Mouse (Mus musculus): ENCODE measurements around the gene Ntm. TPM values are rescaled to one million over a fixed set of nuclear protein-coding genes. Genes with fewer than 3 reads are reported as not detected.

Ntm gene
- total RNA-seq, 2 experiments from 2014 or later, result 136 to 166 TPM

GRCm38 (mm10) chr9:29075924-29076577, 886.9 kb downstream of the Ntm start:
- peak; percentile 56 to 82 for DNase-seq (ENCODE audit: low spot score in 2 of 2)

DNA sequence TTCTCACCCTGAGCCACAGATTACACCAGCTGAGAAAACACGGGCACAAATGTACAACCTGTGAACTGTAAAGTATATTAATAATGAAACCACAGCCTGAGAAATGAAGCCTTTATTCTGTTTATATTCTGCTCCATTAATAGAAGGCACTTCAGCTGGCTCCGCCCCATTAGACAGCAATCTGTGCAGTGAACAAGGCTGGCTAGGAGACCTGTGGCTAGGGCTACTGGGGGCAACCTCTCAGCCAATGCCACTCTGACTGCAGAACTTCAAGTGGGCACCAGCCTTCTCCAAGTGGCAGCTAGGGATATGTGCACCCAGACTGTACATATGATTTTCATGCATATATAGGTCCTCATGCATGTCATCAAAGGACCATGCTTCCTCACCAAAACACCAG, 887.7 kb downstream of the Ntm start:
- DNase-seq (ENCODE audit: low spot score in 2 of 2), result no peak

DNA sequence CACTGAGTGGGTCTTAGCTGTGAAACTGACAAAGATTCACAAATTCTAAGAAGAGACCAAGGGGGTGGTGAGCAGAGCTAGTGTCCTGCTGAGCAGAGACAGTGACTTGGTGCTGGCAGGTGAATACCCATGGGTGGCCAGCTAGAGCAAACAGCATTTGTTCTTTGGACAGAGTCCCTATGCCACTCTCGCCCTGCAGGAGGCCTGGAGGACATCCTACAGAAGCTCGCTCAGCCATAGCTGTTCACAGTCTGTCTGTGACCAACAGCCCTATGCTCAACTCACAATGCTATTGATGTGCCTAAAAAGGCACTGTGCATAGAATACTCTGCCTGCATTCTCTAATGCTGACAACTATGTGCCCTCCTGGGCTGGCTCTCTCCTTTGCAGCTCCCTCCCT, 888.4 kb downstream of the Ntm start:
- DNase-seq (ENCODE audit: low spot score in 2 of 2), result no peak

- no peak for DNase-seq (ENCODE audit: low spot score in 2 of 2)
Measured at GRCm38 (mm10) chr9:29071997-29072396, 890.9 kb downstream of the Ntm start.

DNA sequence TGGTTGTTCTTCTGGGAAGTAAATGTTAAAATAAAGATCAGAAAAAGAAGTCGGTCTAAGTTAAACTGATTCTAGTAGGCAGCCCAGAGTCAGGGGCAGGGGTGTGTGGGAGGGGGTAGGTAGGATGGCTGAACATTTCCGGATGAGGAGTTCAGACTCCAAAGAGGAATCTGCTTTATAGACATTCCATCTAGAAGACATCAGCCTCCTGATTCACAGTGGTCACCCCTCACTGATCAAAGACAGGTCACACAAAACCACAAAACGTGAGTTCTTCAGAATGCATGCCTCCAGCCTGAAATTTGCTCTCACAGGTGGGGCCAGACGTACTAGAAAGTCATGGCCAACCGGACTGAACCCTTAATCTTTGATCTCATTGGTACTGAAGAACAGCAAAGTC, 895.4 kb downstream of the Ntm start:
- no peak for DNase-seq (ENCODE audit: low spot score in 2 of 2)

- DNase-seq (ENCODE audit: low spot score in 2 of 2), result no peak
Measured at GRCm38 (mm10) chr9:29060293-29060692, 902.6 kb downstream of the Ntm start.

GRCm38 (mm10) chr9:29058811-29059210, 904.1 kb downstream of the Ntm start:
- no peak for DNase-seq (ENCODE audit: low spot score in 2 of 2)

DNA sequence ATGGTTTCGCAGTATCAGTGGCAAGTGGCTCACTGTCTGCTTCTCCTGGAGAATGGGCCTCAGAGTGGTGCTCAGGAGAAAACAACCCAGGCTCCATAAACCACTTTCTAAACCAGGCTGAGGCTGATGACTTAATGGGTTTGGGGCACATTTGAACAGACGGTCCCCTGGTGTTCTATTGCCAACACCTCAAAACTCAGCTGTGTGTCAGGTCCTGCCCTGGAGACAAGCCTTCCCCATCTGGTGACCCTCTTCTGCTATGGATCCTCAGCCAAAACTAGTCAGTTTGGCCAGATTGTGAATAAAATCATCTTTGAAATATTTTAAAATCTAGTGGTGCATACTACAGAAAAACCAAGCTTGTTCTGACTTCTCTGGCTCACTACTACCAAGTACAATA, 907.3 kb downstream of the Ntm start:
- no peak for DNase-seq (ENCODE audit: low spot score in 2 of 2)

GRCm38 (mm10) chr9:29036466-29036865, 926.5 kb downstream of the Ntm start:
- no peak for DNase-seq (ENCODE audit: low spot score in 2 of 2)

GRCm38 (mm10) chr9:29036058-29036457, 926.9 kb downstream of the Ntm start:
- DNase-seq (ENCODE audit: low spot score in 2 of 2), result no peak

GRCm38 (mm10) chr9:29026410-29026809, 936.5 kb downstream of the Ntm start:
- no peak for DNase-seq (ENCODE audit: low spot score in 2 of 2)

DNA sequence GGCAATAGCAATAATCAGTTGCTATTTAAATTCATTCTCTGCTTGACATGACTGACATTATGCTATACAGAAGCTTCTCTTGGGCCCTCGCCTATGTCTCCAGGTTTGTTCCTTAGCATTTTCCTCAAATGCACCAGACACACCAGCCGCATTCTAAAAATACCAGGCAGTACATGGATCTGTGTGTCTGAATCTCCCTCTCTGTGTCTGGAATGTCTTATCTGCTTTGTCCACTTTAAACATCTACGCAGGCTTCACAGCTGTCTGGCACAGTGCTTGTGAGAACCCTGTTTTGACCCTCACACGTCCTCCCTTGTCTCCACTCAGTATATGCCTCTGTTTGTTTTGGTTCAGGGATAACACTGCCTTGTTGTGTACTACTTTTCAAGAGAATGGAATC, 937.3 kb downstream of the Ntm start:
- DNase-seq (ENCODE audit: low spot score in 2 of 2), result no peak

- DNase-seq (ENCODE audit: low spot score in 2 of 2), result no peak
Measured at GRCm38 (mm10) chr9:29025104-29025503, 937.8 kb downstream of the Ntm start.

DNA sequence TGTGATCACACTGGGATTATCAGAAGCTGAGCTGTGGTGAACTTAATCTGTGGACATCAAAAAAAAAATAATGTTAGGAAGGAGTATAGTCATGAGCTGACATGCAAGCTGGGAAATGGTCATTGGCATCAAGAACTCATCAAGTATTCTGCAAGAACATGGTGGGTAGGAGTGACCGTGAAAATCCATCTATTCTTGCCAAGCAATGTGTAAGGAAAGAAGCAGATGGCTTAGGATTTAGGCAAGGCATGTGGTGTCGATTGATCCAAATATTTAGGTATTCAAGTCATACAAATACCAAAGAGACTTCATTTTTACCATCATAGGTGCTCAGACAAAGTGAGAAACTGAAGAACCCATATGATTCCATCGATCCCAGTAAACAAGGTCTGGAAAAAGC, 946.1 kb downstream of the Ntm start:
- no peak for DNase-seq (ENCODE audit: low spot score in 2 of 2)

GRCm38 (mm10) chr9:29013881-29014280, 949.1 kb downstream of the Ntm start:
- DNase-seq (ENCODE audit: low spot score in 2 of 2), result no peak

GRCm38 (mm10) chr9:29012541-29012940, 950.4 kb downstream of the Ntm start:
- DNase-seq (ENCODE audit: low spot score in 2 of 2), result no peak

DNA sequence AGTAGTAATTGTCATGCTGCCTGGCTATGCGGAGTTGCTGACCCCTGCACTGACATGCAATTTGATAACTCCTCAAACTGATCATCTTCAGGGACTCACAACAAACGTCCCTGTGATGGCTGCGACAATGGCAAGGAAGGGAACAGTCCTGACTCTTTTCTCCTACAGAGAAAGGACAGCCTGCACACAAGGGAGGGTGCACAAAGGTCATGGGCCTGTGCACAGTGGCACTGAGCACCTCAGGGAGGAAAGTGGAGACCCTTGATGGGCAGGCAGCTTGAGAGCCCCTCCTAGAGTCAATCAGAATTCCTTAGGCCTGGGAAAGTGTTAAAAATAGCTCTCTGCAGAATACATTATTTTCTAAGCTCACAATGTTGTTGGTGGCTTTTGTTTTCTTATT, 951.5 kb downstream of the Ntm start:
- DNase-seq (ENCODE audit: low spot score in 2 of 2), result no peak

GRCm38 (mm10) chr9:29004534-29004933, 958.4 kb downstream of the Ntm start:
- peak in 1 of 2 experiments; percentile 6 for DNase-seq (ENCODE audit: low spot score in 2 of 2)

- DNase-seq (ENCODE audit: low spot score in 2 of 2), result no peak
Measured at GRCm38 (mm10) chr9:28999951-29000351, 963.0 kb downstream of the Ntm start.

DNA sequence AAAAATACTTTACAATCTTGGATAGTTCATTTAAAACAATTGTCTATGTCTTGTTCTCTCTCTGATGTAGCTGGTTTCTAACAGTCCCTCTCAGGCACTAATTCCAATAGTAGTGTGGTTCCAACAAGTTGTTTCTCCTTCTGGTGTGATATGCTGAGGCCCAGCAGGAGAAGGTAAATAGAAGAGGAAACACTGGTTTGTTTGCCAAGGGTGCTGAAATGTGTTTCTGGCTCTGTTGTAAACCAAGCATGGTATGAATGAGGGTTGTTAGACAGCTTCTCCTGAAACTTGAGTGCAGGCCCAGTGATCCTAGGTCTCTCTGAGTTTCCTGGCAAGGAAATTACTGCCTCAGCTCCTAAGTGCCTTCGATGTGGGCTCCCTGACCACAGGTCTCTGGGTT, 985.7 kb downstream of the Ntm start:
- DNase-seq (ENCODE audit: low spot score in 2 of 2), result peak in 1 of 2 experiments; percentile 33

DNA sequence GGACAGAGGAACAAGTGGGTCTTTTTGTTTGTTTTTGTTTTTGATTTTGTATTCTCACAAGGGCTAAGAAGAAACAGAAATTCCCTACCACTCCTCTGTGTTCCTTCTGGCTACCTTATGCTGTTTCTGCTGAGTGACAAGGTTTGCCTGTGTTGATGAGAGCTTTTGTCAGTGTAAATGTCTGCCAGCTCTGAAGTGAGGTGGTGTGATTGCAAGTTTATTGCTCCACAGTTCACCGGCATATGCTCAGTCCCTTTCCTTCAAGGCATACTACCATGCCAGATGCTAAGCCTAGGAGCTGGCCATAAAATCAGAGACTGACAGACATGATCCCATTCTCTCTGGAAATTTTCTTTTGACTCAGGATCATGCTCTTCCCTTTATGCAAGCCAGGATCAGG, 993.5 kb downstream of the Ntm start:
- DNase-seq (ENCODE audit: low spot score in 2 of 2), result no peak

Measured in layer of hippocampus, postnatal 14 days (tissue).